Mouse (Mus musculus) G1E (cell line): Measurements from ENCODE around the gene Mas1.

Experiments used
- CTCF ChIP-seq: IDR thresholded peaks from 2 replicates; pipeline ENCODE4 v1.5.1; 2012; ENCODE audit warnings: low read depth, low read length, inconsistent platforms, mixed read lengths
- GATA1 ChIP-seq: IDR thresholded peaks from 2 replicates; pipeline ENCODE4 v1.6.1; 2012; ENCODE audit warnings: borderline replicate concordance, low read length, inconsistent platforms, mixed read lengths
- POLR2AphosphoS5 ChIP-seq: IDR thresholded peaks from 2 replicates; pipeline ENCODE4 v1.6.1; 2012; ENCODE audit warnings: low read depth, low read length, inconsistent platforms; ENCODE audit not compliant: insufficient replicate concordance
- TAL1 ChIP-seq: conservative IDR thresholded peaks from 2 replicates; pipeline ENCODE4 v1.6.1; 2012; ENCODE audit warnings: low read depth, low read length, inconsistent platforms, mixed read lengths

DNA sequence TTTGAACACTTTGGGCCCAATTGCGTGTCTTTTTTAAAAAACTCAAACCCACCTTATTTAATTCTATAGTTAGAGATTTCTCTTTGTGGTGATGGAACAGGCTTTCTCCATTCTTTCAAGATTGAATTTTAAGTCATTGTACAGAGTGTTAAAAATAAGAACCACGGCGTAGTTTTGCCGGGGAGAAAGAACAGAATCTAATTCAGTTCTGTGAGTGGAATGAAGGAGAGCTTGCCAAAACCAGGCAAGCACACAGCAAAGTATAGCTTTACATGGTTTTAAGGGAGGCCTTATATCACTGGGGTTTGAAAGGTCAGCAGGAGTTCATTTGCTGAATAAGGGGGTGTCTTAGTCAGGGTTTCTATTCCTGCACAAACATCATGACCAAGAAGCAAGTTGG lies 23.4 kb downstream of the Mas1 start:
- no peak for TF ChIP-seq CTCF
- TF ChIP-seq GATA1, result no peak
- TF ChIP-seq TAL1, result no peak
- no peak for TF ChIP-seq POLR2AphosphoS5
